Mouse (Mus musculus): ENCODE data around the gene Mlc1. TPM values are rescaled to one million over a fixed set of nuclear protein-coding genes. Genes with fewer than 3 reads are reported as not detected.

Gene Mlc1
- total RNA-seq, 2 experiments from 2014 or later: 0.07 to 0.20 TPM

GRCm38 (mm10) chr15:88936619-88937290 is 42.1 kb downstream of the Mlc1 start:
- DNase-seq: no peak

DNA sequence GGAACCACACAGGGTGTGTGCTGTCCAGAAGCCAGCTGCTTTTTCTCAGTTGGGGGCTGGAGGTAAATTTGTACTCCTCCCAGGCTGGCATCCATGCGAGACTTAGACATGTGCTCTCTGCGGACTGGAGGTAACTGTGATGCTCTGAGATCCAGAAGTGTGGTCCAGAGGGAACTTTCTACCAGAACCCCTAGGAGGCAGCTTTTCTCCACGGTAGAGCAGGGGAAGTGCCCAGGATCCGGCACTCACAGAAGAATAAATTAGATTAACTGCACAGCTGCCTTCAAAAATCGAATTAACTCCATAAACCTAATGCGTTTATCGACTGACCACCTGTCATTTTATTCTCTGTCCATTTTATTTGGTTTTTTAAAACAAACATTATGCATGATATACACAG is 44.7 kb downstream of the Mlc1 start:
- no peak for DNase-seq

DNA sequence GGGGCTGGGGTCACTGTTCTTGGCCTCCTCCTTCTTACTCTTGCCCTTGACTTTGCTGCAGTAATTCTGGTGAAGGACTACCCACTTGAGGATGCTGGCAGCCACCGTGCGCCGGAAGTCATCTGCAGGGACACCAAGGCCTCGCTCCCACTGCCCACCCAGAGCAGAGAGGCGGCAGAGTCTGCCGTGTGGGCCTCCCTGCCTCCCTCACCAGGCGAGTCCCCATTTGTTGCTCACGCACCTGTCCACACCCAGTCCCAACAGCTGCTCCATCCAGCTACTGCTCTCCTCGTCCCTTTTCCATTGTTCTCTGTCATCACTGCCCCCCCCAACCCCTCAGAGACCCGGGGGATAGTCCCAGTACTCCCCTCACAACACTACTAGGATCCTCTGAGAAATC is 46.1 kb downstream of the Mlc1 start:
- DNase-seq: no peak

GRCm38 (mm10) chr15:88921992-88922310 is 56.9 kb downstream of the Mlc1 start:
- DNase-seq: no peak

DNA sequence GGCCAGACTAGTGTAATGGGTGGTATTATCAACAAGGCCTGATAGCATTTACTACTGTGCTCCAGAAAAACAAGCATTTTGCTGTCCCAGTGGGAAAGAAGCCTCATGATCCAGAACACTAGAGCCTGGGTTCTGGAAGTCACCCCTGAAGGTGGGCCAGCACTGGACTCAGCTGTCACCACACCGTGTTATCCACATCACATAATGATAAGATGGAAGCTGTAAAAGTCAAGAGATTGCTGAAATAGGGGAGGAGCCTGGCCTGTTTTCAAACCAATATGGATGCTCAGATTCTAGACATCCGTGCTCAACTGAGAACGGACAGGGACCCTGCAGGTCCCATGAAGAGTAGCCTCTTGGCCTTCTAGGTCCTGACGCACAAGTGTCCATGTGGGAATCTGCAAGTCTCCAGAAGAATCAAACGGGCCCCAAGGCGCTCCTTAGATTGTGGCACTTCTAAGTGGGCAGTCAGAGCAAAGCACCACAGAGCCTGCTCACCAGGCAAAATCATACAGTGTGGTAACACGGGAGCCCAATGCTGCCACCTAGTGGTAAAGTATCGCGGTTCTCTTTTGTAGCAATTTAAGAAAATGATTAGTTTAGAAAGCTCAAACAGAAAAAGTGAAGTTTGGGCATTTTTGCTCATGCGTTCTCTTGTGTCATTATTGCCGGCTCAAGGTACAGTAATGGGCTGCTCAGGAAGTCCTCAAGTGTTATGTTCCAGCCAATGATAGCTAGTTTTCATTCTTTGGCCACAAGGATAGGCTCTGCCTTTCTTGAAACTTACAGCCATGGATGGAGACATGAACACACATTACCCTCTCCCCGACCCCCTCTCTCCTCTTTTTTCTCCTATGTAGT is 57.4 kb downstream of the Mlc1 start:
- DNase-seq: peak; percentile 77

DNA sequence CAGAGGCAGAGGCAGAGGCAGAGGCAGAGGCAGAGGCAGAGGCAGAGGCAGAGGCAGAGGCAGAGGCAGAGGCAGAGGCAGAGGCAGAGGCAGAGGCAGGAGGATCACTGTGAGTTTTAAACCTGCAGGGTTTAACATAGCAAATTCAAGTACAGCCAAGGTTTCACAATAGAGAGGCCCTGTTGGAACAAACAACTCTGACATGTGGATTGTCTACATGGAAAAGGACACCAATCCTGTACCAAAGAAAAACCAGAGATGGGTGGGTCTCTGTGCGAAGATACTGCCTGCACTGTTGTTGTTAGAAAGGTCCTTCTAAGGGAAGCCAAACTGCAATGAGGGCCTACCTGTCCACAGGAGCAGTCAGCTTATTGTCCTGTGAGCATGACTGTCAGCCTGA is 58.7 kb downstream of the Mlc1 start:
- no peak for DNase-seq

DNA sequence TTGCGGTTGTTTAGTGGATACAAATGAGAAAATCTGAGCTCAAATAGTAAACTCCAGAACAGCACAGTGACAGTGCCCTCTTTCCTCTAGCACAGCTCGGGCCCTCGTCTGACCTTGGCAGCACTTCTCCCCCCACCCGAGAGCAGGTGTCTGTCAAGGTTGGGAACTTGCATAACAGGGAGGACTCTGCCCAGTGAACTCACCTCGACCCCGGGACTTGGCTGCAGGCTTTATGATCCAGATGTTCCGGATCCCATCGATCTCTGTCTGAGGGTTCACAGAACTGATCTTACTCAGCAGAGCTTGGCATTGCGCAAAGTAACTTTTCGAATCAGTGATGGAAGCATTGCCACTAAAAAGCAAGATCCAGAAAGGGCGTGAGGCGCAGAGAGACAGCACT is 59.5 kb downstream of the Mlc1 start:
- no peak for DNase-seq

- no peak for DNase-seq
Observed at GRCm38 (mm10) chr15:88917126-88917525, 61.7 kb downstream of the Mlc1 start.

- DNase-seq: no peak
Observed at GRCm38 (mm10) chr15:88916366-88916765, 62.4 kb downstream of the Mlc1 start.

DNA sequence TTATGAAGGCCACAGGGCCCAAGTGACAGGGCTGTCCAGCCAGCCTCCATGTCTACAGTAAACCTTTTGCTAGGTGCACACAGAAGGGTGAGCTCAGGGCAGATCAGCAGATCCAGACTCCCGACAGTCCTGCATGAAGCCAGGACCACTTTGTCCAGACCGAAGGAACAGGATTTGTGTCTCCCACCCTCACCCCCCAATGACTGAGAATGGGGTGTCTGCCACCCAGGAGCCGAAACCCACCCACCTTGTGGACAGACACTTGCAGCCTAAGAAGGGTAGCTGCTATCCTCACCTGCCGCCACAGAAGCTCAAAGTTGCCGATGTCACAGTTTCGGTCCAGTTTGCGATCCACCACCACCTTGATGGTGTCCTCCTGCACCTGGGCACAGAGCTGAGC is 63.8 kb downstream of the Mlc1 start:
- no peak for DNase-seq

DNA sequence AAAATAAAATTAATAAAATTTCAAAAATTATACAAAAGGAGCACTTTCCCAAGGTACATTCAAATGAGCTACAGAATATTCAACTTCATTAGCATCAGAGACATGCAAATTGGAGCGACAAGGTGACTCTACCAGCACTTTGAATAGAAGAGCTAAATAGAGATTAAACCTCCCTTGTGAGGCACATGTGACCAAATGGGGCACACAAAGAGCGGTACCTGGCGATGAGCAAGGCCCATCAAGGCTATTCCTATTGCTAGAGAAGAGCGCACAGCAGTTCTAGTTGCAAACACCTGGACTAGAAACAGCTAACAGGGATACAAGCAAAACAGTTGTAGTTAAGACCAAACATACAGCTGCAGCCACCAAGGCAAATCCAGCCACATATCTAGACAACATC is 72.5 kb downstream of the Mlc1 start:
- no peak for DNase-seq

Other genes starting within 250 kb of the Mlc1 start
- 10 to 100 TPM; 26.5 to 33.4 TPM for gene Brd1, start 244.8 kb downstream of the Mlc1 start, total RNA-seq (2021)
- 1 to 10 TPM; 7.2 to 9.4 TPM for gene Zbed4, start 227.3 kb downstream of the Mlc1 start, total RNA-seq (2021)
- gene Alg12, start 159.7 kb downstream of the Mlc1 start, total RNA-seq (2021): 1 to 10 TPM; 5.7 to 6.5 TPM
- 10 to 100 TPM in 1 of 2 experiments, 1 to 10 TPM in 1; 9.4 to 13.6 TPM for gene Creld2, start 159.4 kb downstream of the Mlc1 start, total RNA-seq (2021)
- gene Pim3, start 116.8 kb downstream of the Mlc1 start, total RNA-seq (2021): 10 to 100 TPM; 14.8 to 19.4 TPM
- not detected for gene Ttll8, start 24.6 kb downstream of the Mlc1 start, total RNA-seq (2021)
- gene Mov10l1, start 3.9 kb upstream of the Mlc1 start, total RNA-seq (2021): not detected
- under 1 TPM; 0.07 to 0.18 TPM for gene Panx2, start 80.7 kb upstream of the Mlc1 start, total RNA-seq (2021)
- gene Trabd, start 96.1 kb upstream of the Mlc1 start, total RNA-seq (2021): 10 to 100 TPM; 24.9 to 28.1 TPM
- gene Selenoo, start 110.1 kb upstream of the Mlc1 start, total RNA-seq (2021): 10 to 100 TPM in 1 of 2 experiments, 1 to 10 TPM in 1; 9.1 to 10.1 TPM
- gene Tubgcp6, start 144.1 kb upstream of the Mlc1 start, total RNA-seq (2021): 10 to 100 TPM in 1 of 2 experiments, 1 to 10 TPM in 1; 8.4 to 11.0 TPM
- gene Hdac10, start 149.7 kb upstream of the Mlc1 start, total RNA-seq (2021): 10 to 100 TPM in 1 of 2 experiments, 1 to 10 TPM in 1; 7.6 to 10.6 TPM
- gene Mapk12, start 161.7 kb upstream of the Mlc1 start, total RNA-seq (2021): 10 to 100 TPM; 76.0 to 77.1 TPM
- gene Mapk11, start 170.6 kb upstream of the Mlc1 start, total RNA-seq (2021): 1 to 10 TPM; 2.1 to 3.0 TPM
- gene Plxnb2, start 201.8 kb upstream of the Mlc1 start, total RNA-seq (2021): 10 to 100 TPM; 28.9 to 43.0 TPM
- 1 to 10 TPM; 4.5 to 7.0 TPM for gene Dennd6b, start 217.5 kb upstream of the Mlc1 start, total RNA-seq (2021)
- 10 to 100 TPM; 60.1 to 61.9 TPM for gene Ppp6r2, start 232.5 kb upstream of the Mlc1 start, total RNA-seq (2021)